Mouse (Mus musculus) megakaryocyte-erythroid progenitor cell, adult 5-6 weeks (primary cell): Measurements from ENCODE around the gene Ubn1. TPM values are rescaled to one million over a fixed set of nuclear protein-coding genes. Genes with fewer than 3 reads are reported as not detected.

Experiments
- ATAC-seq: replicated peaks from 2 replicates; pipeline ENCODE4 v1.8.0; 2016; ENCODE audit warnings: mild to moderate bottlenecking, inconsistent platforms; ENCODE audit not compliant: severe bottlenecking, poor library complexity, low FRiP score, low TSS enrichment
- total RNA-seq, 2 experiments: library from RNA; stranded (forward) in 1 of 2; stranded (reverse) in 1 of 2; fragments of 200-1000, 215-1000 nt in 1 of 2; fragments of >200 nt in 1 of 2; fragmentation: Nextera tagmentation in 1 of 2; gene quantifications; 2 replicates each; pipeline ENCODE4 v1.2.3; 2014 to 2017

Gene Ubn1
- total RNA-seq (2014; fragmentation: Nextera tagmentation) (47.5 and 48.3 TPM in 2 replicates), total RNA-seq (2017) (38.4 and 39.8 TPM in 2 replicates)

DNA sequence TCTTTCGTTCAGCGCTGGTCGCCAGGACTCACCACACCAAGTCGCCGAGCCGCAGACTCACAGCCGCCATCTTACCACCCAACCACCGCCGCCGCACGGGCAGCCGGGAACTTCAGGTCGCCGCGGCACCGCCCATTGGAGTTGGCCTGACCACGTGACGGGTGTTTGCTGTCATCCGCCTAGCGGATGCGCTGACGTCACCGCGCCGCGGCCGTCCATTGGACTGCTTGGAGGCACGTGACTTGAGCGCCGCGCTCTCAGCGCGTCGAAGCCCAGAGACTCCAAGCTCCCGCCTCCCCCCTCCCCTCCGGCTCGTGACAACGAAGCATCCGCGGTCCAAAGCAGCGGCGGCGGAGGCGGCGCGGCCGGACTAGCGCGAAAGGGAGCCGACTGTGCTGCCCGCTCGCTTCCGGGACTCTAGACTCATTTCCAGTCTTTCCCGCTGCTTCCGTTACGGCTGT is at the start of gene Ubn1, which contains the start of gene Glyr1:
TSS of gene Ubn1 (plus strand) at position 284 of the 461 bp plus-strand sequence.
TSS of gene Glyr1 (minus strand) at position 90 of the 461 bp plus-strand sequence.
- ATAC-seq, result peak; percentile 97

DNA sequence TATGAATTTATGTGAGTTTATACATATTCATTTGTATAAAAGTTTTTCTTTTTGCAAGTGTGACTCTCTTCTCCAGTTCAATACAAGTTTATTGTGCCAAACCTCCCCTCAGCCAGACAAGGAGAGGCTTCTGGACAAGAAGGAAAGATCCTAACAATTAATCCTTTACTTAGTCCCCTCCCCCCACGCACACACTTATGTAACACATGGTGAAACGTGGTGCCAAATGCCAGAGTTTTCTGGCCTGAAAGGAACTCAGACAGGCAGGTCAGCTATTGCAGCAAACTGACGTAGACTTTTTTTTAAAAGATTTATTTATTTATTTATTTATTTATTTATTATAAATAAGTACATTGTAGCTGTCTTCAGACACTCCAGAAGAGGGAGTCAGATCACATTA is 49.2 kb upstream of the Ubn1 start:
- ATAC-seq, result no peak

DNA sequence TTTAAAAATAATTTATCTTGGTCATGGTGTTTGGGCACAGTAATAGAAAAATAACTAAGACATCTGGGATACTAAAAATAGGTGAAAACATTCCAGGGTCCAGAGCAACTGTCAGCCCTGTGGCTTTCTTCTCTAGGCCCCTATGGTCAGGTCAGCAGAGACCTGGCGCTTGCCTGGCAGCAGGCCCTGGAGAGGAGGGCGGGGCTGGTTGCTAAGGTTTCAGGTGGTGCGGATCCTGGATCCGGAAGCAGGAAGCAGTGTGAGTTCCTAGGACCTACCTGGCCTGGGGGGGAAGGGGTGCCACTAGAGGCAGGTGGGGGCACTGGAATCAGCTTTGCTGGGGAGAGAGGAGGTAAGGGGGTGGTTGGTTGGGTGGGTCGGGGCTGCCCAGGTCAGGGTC is 42.8 kb upstream of the Ubn1 start, which contains the start of gene Smim22:
TSS of gene Smim22 (plus strand) at position 222 of the 400 bp plus-strand sequence.
- ATAC-seq, result no peak

- ATAC-seq, result no peak
Measured at GRCm38 (mm10) chr16:5007492-5007891, 42.4 kb upstream of the Ubn1 start.

DNA sequence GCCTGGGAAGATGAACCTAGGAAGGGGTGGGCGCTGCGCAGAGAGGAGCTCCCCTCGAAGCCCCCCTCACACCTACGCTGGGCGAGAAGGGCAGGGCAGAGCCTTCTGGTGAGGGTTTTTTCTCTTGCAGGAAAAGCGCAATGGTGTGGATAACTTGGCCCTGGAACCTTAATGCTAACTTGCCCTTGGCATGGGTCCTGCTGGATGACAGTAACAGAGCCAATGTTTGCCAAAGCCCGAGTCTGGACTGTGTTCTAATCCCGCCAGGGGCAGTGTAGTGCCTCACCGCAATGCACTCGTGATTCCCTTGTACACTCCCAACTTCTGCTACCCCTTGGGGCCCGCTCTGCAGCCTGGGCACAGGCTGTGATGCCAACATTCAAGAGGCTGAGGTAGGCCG is 41.8 kb upstream of the Ubn1 start:
- ATAC-seq, result no peak

DNA sequence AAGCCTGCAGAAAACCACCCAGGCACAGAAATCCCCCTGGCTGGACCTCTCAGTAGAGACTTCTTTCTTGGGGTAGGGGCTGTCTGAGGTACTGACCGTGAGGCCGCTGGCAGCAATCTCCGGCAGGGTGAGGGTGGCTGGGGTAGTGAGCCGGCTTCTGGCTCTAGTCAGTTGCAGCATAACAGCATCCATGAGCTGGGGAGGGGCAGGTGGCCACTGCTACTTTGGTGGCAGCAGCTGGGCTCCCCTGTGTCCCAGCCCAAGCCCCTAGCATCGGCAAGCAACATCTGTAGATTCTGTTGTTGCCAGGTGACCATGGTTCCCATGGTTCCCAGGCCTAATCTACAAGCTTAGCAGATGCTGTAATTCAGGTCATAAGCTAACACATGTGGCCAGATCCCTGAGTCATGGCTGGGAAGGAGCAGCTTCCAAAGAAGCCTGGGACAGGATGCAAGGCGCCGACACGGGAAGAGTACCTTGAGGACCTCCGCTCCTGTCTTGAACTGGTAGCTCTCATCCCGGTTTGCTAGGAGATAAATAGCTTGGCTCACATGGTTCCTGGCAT is 39.4 kb upstream of the Ubn1 start:
- no peak for ATAC-seq

DNA sequence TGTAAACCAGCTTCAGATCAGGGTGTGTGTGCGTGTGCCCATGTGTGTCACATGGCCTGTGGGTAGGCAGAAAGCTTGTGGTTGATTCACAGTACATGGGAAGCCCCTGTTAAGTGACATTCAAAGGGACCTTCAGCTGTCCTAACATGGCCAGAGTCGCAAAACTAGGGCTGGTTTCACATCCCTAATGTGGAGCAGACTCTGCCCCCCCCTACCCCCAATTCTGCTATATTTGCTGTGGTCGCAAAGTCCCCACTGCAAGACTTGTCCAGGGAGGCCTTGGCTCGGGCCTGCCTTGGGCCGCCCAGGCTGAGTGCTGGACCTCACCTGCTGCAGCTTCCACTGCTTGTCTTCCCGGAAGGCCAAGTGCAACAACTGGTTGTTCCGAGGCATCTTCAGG is 38.6 kb upstream of the Ubn1 start:
- no peak for ATAC-seq

DNA sequence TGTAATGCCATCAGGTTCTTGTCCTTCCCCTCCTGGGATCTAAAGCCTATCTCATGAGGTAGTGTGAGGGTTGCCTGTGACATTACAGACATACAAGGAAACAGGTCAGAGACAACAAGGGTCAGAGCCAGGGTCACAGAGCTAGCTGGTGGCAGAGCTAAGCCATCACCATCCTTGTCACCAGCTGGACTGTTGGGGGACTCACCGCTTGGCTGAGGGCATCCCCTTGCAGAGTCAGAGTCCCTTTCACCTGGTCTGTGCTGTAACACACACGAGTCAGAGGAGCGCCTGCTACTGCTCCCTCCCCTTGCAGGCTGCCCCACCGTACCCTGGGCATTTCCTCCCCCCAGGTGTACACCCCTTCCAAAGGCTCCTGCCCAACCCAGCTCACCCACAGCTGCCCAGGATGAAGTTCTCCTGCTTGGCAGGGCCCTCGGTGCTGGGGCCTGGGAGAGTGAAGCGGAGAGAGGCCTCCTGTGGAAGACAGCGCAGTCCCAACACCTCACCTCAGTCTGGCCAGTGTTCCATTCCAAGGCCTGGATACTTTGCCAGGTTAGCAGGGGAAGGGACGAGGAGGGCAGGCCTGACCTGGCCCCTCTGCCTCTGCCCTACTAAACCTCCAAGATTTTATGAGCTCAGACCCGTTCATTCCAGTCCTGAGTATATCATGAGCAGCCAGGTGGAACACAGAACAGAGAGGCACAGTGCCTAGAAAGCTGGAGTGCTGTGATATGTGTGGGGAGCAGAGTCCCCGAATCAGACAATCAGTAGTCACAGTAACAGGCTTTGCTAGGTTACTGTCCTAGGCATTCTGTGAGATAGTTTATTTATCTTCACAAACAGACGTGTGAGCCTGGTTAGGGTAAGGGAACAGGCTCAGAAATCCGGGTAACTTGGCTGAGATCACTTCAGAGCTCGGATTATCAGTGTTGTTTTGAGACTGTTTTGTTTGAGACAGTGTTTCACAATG is 37.5 kb upstream of the Ubn1 start:
- peak; percentile 86 for ATAC-seq

DNA sequence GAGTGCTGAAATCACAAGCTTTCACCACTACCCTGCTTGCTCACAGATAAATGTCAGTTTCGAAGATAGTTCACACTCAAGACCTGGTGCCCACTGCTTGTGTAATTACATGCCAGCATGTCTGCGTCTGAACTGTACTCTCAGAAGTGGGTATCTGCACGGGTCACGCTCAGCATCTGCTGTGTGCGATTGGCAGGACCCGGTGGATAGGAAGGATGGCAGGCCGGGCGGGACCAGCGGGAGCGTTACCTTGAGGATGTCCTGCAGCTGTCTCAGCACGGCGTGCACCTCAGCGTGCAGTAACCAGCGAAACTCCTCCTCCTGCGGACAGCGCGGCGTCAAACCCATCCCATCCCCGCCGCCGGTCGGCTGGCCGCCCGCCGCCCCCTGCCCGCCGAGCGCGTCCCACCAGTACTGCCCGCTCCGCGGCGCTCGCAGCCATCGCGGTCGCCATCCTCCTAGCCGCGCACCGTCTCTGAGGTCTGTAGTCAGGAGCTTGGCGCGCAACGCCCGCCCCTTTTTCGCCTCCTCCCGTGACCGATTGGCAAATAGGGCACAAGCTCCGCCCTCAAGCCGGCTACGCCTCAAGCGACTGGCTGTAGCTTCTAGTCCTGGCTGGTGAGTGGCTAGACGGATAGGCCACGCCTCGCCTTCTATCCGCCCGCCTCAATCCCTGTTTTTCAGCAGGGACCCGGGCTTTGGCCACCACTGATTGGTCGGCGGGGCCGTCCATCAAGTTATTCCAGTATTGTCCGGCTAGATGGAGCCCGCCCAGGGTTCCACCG is 36.6 kb upstream of the Ubn1 start, which contains the start of gene Rogdi:
TSS of gene Rogdi (minus strand) at position 500 of the 785 bp plus-strand sequence.
- peak; percentile 89 for ATAC-seq

DNA sequence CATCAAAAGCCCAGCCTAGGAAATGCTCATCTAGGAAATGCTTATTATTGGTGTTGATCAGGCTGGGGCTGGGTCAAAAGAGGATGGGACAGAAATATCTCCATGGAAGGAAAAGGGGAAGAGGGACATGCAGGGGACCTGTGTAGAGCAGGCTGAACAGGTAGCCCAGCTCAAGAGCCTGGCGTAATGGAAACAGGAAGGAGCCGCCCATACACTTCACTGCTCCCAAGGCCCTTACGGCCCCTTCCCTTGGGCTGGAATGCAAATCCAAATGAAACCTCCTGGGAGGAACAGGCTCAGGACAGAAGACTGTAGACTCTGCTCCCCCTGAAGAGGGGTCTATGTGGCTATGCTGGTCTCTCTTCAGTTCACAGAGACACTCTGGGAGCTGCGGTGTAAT is 35.3 kb upstream of the Ubn1 start:
- ATAC-seq, result no peak

DNA sequence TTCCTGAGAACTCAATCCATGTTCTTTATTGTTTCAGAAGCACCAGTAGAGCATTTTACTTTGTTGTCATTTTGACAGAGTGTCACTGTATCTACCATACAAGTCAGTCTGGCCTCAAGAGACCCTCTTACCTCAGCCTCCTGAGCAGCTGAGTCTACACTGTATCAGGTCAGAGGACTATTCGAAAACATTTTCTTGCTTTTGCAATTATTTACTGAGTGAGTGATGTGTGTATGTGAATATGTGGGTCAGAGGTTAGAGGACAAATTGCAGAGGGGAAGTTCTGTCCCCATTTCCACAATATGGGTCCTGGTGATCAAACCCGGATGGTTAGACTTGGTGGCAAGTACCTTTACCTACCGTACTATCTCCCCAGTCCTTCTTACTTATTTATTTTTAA is 25.8 kb upstream of the Ubn1 start:
- no peak for ATAC-seq

- ATAC-seq, result 0 out of 2 replicates have a peak, but pooled peaks have one; percentile 37
Measured at GRCm38 (mm10) chr16:5029847-5030246, 20.0 kb upstream of the Ubn1 start.

DNA sequence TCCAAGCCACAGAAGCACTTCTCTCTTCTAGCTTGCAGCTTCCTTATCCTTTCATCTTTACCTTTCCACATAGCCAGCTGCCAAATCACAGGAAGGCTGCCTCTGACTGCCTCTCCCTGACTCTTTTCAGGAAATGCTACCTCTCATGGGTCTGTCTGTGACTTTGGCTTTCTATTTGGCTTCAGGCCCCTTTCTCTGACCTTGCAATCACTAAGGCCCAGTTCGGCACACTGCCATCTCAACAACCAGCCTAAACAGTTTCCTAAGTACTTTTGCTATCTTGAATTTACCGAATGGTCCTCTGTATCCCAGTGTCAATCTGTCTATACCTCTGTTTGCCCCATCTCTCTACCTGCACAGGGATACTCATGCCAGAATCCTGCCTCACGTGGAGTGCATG is 14.3 kb upstream of the Ubn1 start:
- ATAC-seq, result no peak

DNA sequence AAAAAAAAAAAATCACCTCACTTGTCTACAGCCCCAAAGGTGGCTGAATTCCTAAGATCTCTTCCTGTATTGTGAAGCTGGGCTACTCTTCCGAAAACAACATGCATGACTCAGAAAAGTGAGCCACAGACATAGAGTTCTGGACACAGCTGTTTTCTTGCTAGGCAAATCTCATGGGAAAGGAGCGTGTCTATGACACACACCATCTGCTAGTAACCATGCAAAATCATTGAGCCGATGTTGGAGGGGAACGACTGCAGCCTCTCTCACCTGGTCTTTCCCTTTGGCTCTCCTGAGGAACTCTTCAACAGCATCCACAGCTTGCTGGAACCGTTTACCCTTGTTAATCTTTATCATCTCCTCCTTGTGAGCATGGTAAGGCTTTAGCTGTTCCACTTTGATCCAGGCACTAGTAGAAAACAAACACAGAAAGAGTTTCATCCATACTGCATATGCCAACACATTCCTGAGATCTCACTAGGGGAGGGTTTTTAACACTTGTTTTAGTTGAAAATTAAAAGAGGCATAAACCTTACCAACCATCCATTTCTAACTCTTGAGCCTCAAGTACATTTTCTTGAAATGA is 13.1 kb upstream of the Ubn1 start:
- ATAC-seq, result no peak

- ATAC-seq, result no peak
Measured at GRCm38 (mm10) chr16:5045322-5045721, 4.5 kb upstream of the Ubn1 start.

GRCm38 (mm10) chr16:5049182-5049773 is 579 bp upstream of the Ubn1 start:
- ATAC-seq, result peak; percentile 59

DNA sequence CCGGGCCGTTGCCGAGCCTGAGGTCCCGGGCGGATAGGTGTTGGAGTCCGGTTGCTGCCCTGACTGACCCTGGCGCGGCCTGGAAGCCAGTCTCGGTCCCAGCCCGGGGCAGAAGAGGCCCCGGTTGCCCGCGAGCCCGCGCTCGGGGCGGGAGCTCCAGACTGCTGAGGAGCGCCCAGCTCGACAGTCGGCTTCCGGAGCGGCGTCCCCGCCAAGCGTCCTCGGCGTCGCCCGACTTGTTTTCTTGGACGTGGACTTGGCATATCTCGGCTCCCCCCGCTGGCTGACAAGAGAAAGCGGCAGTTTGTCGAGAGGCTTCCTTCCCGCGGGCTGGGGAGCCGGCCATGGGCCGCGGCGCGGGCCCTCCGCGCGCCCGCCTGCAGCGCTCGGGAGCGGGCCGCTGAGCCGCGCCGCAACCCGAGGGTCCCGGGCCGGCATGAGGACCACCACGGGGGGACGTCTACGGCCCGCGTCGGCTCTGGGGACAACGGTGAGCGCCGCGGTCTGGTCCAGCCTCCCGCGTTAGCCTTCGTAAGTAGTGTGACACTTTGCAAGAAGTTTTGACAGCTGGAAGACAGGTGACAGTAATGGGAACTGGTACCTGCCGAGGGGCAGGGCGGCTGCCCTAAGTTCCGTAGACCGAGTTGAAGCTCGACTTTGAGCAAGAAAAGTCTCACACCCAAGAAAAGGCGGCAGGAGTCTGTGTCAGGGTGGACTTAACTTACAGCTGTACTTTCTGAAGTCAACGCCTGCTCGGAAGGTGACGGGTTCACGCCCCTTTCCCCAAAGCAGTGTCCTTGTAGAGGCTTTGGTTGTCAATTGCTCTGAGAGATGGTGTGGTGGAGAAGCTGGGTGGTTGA is 624 bp downstream of the Ubn1 start:
- peak; percentile 45; the same call in 1 of the 2 replicates for ATAC-seq

DNA sequence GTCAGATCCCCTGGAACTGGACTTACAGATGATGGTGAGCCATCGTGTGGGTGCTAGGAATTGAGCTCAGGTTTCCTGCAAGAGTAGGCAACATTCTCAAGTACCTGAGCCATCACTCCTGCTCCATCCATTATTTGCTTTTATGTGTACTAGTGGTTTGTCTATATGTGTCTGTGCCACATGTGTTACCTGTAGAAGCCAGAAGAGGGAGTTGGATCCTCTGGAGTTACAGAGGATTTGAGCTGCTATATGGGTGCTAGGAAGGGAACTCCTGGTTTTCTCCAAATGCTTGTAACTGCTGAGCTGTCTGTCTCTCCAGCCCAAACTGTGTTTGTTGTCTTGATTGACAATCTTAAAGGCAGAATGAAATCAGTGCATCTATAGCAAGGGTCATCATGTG is 8.3 kb downstream of the Ubn1 start:
- ATAC-seq, result peak; percentile 79
